22 mouse cellular contexts compared by ENCODE assay signal in genomic region chr11:3722036-3722435, GRCm38 (mm10).
DNase-seq lines count a peak whose midpoint lies in the region; ATAC-seq lines count a peak whose summit lies in the region.
"Had no signal": no experiment of that assay in that cellular context is flagged by ENCODE, and none has a peak within 500 bp of the region (broad histone marks: within the 10 kb centered on the region; RNA-seq: fewer than 3 reads in every experiment).

No protein-coding gene starts in this region.

- no peak overlapping the region for H3K4me2 ChIP-seq in hindbrain, embryonic 14.5 days (replicated peaks)
- H3K4me2 ChIP-seq: embryonic facial prominence, embryonic 15.5 days; heart, embryonic 13.5 days; hindbrain, embryonic 12.5 days had no signal

- peak; percentile 44 for DNase-seq in cerebellum, adult 9-10 months
- no peak for DNase-seq in cerebellum, adult 9-11 months
- no peak for DNase-seq in hindbrain, embryonic 10.5 days (ENCODE audit: low spot score)
- DNase-seq in hindbrain, embryonic 14.5 days (ENCODE audit: low spot score): no peak
- DNase-seq in retina, adult 2 months (ENCODE audit: low read depth, low spot score): peak; percentile 88
- no peak for DNase-seq in retina, embryonic 14.5 days (ENCODE audit: low spot score)
- DNase-seq in yolk sac, embryonic 10.5 days (ENCODE audit: low spot score): peak; percentile 43
- no peak for DNase-seq in kidney, adult 8-10 months
- DNase-seq: adrenal gland, adult 2 months; adrenal gland, postnatal 25 days; cerebellum, adult 8-10 months; cerebellum, postnatal 36 days; gastrocnemius, postnatal 10 days; heart, postnatal 36 days had no signal

- no peak overlapping the region for H3K9ac ChIP-seq in hindbrain, embryonic 14.5 days
- H3K9ac ChIP-seq: embryonic facial prominence, embryonic 15.5 days; heart, embryonic 13.5 days; hindbrain, embryonic 12.5 days had no signal

- H3K4me3 ChIP-seq in hindbrain, embryonic 10.5 days: no peak overlapping the region
- no peak overlapping the region for H3K4me3 ChIP-seq in hindbrain, embryonic 14.5 days (replicated peaks; ENCODE audit: low read length)
- H3K4me3 ChIP-seq: embryonic facial prominence, embryonic 15.5 days; erythroblast, embryonic 14.5 days; heart, embryonic 13.5 days; hindbrain, embryonic 12.5 days had no signal

- 73% methylated on average over 3 of the region's 3 CpGs for WGBS in hindbrain, embryonic 10.5 days
- 64% methylated on average over 3 of the region's 3 CpGs for WGBS in hindbrain, embryonic 14.5 days

- no peaks in the 10 kb centered on the region for H3K27me3 ChIP-seq in hindbrain, embryonic 10.5 days (ENCODE audit: insufficient read depth, poor library complexity, severe bottlenecking)
- H3K27me3 ChIP-seq in hindbrain, embryonic 14.5 days (ENCODE audit: control insufficient read depth, insufficient read depth, low read length): no peaks in the 10 kb centered on the region
- H3K27me3 ChIP-seq: embryonic facial prominence, embryonic 15.5 days; hindbrain, embryonic 12.5 days had no signal

- peaks cover 13% of the 10 kb centered on the region for H3K4me1 ChIP-seq in hindbrain, embryonic 10.5 days (replicated peaks)
- H3K4me1 ChIP-seq in hindbrain, embryonic 14.5 days (replicated peaks; ENCODE audit: control insufficient read depth, insufficient read depth, low read length): peaks cover 11% of the 10 kb centered on the region; the same call in 1 of the 2 replicates
- H3K4me1 ChIP-seq: hindbrain, embryonic 12.5 days had no signal

- no peaks in the 10 kb centered on the region for H3K9me3 ChIP-seq in hindbrain, embryonic 10.5 days
- H3K9me3 ChIP-seq in hindbrain, embryonic 14.5 days (ENCODE audit: control insufficient read depth, low read length): no peaks in the 10 kb centered on the region
- H3K9me3 ChIP-seq: embryonic facial prominence, embryonic 15.5 days; heart, embryonic 13.5 days; hindbrain, embryonic 12.5 days had no signal

- ATAC-seq in hindbrain, embryonic 14.5 days (ENCODE audit: low FRiP score): no peak
- ATAC-seq: activated CD4-positive, CD25-positive, alpha-beta regulatory T cell, adult 4 months; forebrain, embryonic 16.5 days; hindbrain, postnatal 0 days; Patski had no signal

- H3K36me3 ChIP-seq in hindbrain, embryonic 10.5 days: no peaks in the 10 kb centered on the region
- no peaks in the 10 kb centered on the region for H3K36me3 ChIP-seq in hindbrain, embryonic 14.5 days (replicated peaks; ENCODE audit: control insufficient read depth, insufficient read depth)
- H3K36me3 ChIP-seq: embryonic facial prominence, embryonic 15.5 days; heart, embryonic 13.5 days; hindbrain, embryonic 12.5 days had no signal

- H3K27ac ChIP-seq in hindbrain, embryonic 10.5 days: peak overlapping the region; percentile 53; the same call in 1 of the 2 replicates
- no peak overlapping the region for H3K27ac ChIP-seq in hindbrain, embryonic 14.5 days
- H3K27ac ChIP-seq: embryonic facial prominence, embryonic 15.5 days; heart, embryonic 13.5 days; hindbrain, embryonic 12.5 days; hindbrain, postnatal 0 days had no signal

Comparison
In these comparisons a context has a peak if more than half of its experiments do, and no peak if none do; other contexts are left out.
1. DNase-seq: peak in cerebellum, adult 9-10 months (single experiment), retina, adult 2 months (single experiment) and yolk sac, embryonic 10.5 days (single experiment); none in cerebellum, adult 9-11 months (single experiment), hindbrain, embryonic 10.5 days (single experiment), hindbrain, embryonic 14.5 days (single experiment), retina, embryonic 14.5 days (single experiment) and kidney, adult 8-10 months (0 of 2).